Mouse (Mus musculus) myocyte (in vitro differentiated cells): ENCODE results near the gene Vmn2r61. TPM values are rescaled to one million over a fixed set of nuclear protein-coding genes. Genes with fewer than 3 reads are reported as not detected.

Experiments used
- H3K27me3 ChIP-seq: one replicate; pipeline ENCODE4 v1.6.1; 2011; ENCODE audit not compliant: control insufficient read depth, insufficient read depth, insufficient read length
- H3K36me3 ChIP-seq: one replicate; pipeline ENCODE4 v1.6.1; 2011; ENCODE audit not compliant: control insufficient read depth, insufficient read depth
- H3K4me2 ChIP-seq: one replicate; pipeline ENCODE4 v1.6.1; 2011; ENCODE audit warnings: low read depth, control low read depth
- H3K4me3 ChIP-seq: one replicate; pipeline ENCODE4 v1.5.1; 2011; ENCODE audit warnings: mild to moderate bottlenecking, control low read depth, moderate library complexity
- H3K79me2 ChIP-seq: one replicate; pipeline ENCODE4 v1.6.1; 2011; ENCODE audit not compliant: control insufficient read depth, insufficient read depth
- H3ac ChIP-seq: one replicate; pipeline ENCODE4 v1.6.1; 2011; ENCODE audit not compliant: control insufficient read depth, insufficient read length
- REST ChIP-seq: IDR thresholded peaks from one replicate; pipeline ENCODE4 v1.6.1; 2011; ENCODE audit warnings: mild to moderate bottlenecking, control low read depth, moderate library complexity; ENCODE audit not compliant: insufficient read depth, insufficient read length
- SRF ChIP-seq: IDR thresholded peaks from one replicate; pipeline ENCODE4 v1.6.1; 2011; ENCODE audit warnings: low read depth; ENCODE audit not compliant: control insufficient read depth, insufficient read length
- TCF3 ChIP-seq: IDR thresholded peaks from one replicate; pipeline ENCODE4 v1.6.1; 2011; ENCODE audit warnings: low read depth, control low read depth; ENCODE audit not compliant: insufficient read length
- polyA plus RNA-seq: library from polyadenylated mRNA; unstranded; fragments of >200 nt; fragmentation: generic; extraction: Trizol; gene quantifications from one replicate; pipeline ENCODE4 v1.2.1, GENCODE M21; 2012; ENCODE audit warnings: missing spikeins

Vmn2r61 gene
- not detected for polyA plus RNA-seq

GRCm38 (mm10) chr7:42259753-42260152 is at the start of gene Vmn2r61:
Vmn2r61 (plus strand) TSS chr7:42260053.
- Histone ChIP-seq H3ac (no peak within 1 kb of the TSS), H3K4me2 (no peak within 1 kb of the TSS), H3K79me2 (no peaks in the 10 kb centered on the region), H3K27me3 (no peaks in the 10 kb centered on the region), H3K4me3 (no peak within 1 kb of the TSS), H3K36me3 (no peaks in the 10 kb centered on the region)
- TF ChIP-seq REST (no peak), SRF (no peak), TCF3 (no peak)

Other genes with a start within 250 kb of the Vmn2r61 start
- not detected for gene Vmn2r59, start 201.0 kb upstream of the Vmn2r61 start, polyA plus RNA-seq
- under 0.01 TPM for gene Vmn2r60, start 152.3 kb upstream of the Vmn2r61 start, polyA plus RNA-seq
- gene 4933421I07Rik, start 188.1 kb downstream of the Vmn2r61 start, polyA plus RNA-seq: not detected
- 1.8 TPM for gene Zfp141, start 245.7 kb downstream of the Vmn2r61 start, polyA plus RNA-seq